Mouse (Mus musculus) NIH3T3 (cell line): Measurements from ENCODE around the gene Rasa2.
A peak's percentile ranks its signal among the peaks of the same experiment; 100 is the strongest.

Experiments
- DNase-seq: peaks from one replicate; pipeline ENCODE4 v3.0.0-alpha.2; 2012; ENCODE audit warnings: low read depth

Rasa2 gene

DNA sequence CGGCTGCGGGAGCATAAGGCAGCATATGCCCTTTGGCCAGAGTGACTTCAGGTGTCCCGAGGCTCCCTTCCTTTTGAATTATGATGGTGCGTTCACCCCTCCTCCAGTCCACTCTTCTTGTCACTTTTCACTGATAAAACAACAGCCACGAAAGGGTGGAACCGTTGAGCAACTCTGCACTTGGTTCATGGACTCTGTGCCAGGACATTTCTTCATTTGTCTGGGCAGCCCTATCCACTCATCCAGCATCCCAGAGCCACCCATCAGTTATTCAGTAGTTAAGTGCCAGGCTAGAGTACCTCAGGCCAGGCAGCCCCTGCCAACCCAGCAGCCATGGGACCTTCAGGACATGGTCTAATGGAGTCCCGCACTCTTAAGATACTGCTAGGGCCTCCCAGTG is 7.1 kb upstream of the Rasa2 start:
- peak; percentile 54 for DNase-seq

GRCm38 (mm10) chr9:96637157-96637548 is 5.7 kb upstream of the Rasa2 start:
- DNase-seq, result no peak

DNA sequence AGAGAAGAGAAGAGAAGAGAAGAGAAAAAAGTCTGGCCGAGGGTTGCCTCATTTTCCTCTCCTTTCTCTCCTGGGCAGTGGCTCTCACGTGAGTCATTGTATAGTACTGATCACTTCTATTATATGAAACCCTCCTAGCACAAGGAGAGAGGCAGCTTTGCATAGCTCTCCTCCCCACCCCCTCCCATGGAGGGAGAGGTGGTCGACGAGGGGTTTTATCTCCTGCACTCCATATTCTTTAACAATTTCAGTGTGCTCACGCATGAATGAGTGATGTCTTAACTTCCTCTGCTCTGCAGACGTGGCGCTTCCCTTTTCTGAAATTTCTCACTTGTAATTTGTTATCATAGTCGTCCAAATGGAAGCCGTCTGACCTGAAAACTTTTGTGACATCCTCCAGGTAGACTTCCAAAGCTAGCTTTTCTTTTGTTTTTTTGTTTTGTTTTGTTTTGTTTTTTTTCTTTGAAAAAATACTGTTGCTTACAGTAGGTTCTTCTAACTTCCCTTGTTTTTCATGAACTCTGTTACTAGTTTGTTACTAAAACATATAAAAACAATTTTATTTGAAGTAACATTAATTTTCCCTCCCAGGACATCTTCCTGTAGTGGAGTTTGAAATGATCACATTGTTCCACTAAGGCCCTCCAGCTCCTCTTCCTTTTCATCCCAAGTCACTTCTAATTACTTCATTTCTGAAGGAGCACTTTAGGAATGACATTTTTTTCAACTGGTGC is 5.2 kb upstream of the Rasa2 start:
- no peak for DNase-seq

- DNase-seq, result no peak
Observed at GRCm38 (mm10) chr9:96635899-96636298, 4.5 kb upstream of the Rasa2 start.

- DNase-seq, result no peak
Observed at GRCm38 (mm10) chr9:96635176-96635575, 3.8 kb upstream of the Rasa2 start.

GRCm38 (mm10) chr9:96633771-96634170 is 2.4 kb upstream of the Rasa2 start:
- no peak for DNase-seq

DNA sequence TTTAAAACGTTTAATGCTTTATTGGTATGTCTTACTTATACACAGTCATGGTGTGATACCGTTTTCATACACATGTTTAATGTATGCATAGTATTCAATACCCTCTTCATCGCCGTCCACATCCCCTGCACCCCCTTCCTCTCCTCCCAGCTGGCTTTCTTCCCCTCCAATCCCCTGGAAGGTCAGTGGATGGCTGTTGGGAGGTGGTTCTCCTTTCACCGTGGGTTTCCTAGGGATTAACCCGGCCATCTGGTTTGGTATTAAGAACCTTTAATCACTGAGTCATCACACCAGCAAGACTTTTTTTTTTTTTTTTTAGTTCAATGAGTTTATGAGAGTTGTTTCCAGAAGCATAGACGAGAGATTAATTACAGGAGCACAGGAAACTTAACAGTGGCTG is 1.3 kb upstream of the Rasa2 start:
- DNase-seq, result no peak

- DNase-seq, result no peak
Observed at GRCm38 (mm10) chr9:96632073-96632690, 765 bp upstream of the Rasa2 start.

DNA sequence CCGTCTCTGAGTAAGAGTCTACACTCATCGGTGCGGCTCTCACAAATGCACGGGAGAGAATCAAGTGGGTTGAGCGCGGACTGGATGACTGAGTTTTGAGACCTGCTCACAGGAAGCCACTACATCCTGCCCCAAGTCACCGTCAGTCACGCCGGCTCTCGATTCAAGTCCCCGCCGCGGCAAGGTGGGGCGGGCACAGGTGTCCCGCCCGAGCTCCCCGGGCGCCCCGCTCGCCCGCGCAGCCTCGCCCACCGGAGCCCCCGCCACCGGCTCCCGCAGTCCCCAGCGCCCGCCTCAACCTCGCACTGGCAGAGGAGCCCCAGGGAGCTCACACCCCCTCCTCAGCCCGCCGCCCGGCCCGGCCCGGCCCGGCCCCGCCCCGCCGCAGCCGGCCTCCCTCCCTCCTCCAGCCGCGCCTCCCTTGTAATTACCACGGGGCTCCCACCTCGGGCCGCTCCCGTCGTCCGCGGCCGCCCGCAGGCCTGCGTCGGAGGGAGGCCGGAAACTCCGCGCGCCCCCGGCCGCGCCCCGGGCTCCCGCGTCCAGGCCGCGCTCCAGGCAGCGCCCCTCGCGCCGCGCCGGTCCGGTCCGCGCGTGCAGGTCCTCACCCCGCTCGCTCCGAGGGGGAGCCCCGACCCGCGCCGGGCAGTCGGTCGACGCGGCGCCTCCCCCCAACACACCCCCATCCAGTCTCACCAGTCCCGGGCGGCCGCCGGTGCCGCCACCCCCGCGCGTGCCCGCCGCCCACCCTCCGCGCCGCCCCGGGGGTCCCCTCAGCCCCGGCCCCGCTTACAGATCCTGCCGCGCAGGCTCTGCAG is 637 bp downstream of the Rasa2 start:
- DNase-seq, result peak; percentile 71

DNA sequence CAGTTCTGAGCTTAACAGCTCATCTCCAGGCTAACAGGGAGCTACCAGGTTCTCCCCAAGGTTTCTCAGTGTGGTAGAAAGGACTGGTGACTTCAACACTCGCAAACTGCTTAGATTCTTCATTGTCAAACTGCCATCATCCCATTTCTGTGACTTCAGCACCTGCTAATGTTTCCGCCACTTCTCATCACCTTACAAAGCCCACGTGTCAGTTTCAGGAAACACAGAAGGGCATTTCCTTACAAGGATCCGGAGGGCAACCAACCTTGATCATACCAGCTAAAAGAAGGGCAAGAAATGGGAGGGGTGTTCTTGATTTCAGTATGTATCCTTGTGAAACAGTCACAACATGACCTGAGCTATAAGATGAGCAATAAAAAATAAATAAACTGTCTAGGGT is 2.3 kb downstream of the Rasa2 start:
- no peak for DNase-seq

DNA sequence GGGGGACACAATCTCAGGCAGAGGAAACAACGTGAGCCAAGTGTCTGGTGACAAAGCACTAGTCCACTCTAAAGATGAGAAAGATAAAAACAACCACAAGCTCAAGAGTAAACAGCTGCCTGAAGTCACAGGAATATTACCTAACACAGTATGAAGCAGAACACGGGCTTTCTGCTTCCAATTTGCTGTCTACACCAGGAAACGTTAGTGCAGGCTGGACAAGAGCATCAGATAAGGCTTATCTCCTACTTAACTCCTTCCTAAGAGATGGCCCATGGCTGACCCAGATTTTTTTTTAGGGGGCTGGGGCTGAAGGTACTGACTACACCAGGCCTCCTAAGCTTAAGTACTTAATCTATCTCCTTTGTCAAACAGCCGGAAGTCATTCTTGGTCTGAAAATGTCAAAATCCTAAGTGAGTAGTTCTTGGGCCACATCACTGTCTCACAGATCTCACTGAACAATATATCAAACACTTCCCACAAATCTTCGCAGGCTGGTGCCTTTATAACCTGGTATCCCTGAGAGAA is 3.8 kb downstream of the Rasa2 start:
- DNase-seq, result no peak

- DNase-seq, result no peak
Observed at GRCm38 (mm10) chr9:96627042-96627441, 4.4 kb downstream of the Rasa2 start.

GRCm38 (mm10) chr9:96618448-96619176 is 12.8 kb downstream of the Rasa2 start:
- no peak for DNase-seq

GRCm38 (mm10) chr9:96612297-96612696 is 19.1 kb downstream of the Rasa2 start:
- DNase-seq, result no peak

- no peak for DNase-seq
Observed at GRCm38 (mm10) chr9:96611693-96612293, 19.6 kb downstream of the Rasa2 start.

- DNase-seq, result no peak
Observed at GRCm38 (mm10) chr9:96610813-96611212, 20.6 kb downstream of the Rasa2 start.

- DNase-seq, result no peak
Observed at GRCm38 (mm10) chr9:96603416-96603815, 28.0 kb downstream of the Rasa2 start.

- peak; percentile 16 for DNase-seq
Observed at GRCm38 (mm10) chr9:96597899-96598298, 33.5 kb downstream of the Rasa2 start.

DNA sequence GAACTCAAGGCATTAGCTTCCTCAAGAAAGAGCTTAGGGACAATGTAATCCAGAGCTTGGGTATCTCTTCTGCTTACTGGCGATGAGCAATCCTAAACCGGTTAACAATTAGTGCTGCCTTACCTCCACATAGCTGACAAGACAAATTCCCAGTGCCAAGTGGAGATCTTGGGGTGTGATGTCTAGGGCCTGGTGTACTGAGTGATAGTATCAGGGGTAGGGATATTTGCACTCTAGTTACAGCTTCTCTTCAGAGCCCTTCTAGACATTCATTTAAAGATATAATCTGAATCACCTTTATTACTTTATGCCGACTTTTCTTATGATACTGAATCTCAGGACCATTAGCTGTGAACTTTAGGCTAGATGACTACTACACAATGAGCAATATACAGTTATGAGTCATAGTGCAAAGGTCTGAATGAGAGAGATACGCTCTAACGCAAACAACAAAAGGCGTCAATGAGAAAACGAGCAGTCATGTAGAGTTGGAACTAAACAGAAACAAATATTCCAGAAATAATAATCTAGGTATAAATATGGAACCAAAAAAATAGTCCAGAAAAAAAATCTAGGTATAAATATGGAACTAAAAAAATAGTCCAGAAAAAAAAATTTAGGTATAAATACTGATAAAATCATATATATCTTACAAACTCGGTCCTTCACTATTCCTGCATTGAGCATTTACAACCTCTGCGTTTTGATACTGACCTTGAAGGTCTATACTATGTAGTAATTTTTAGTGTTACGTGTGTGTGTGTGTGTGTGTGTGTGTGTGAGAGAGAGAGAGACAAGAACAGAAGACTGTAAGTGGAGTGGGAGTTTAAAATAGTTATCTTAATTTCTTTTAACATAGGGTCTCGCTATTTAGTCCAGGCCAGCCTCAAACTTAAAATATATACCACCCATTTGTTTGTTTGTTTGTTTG is 38.5 kb downstream of the Rasa2 start:
- no peak for DNase-seq

DNA sequence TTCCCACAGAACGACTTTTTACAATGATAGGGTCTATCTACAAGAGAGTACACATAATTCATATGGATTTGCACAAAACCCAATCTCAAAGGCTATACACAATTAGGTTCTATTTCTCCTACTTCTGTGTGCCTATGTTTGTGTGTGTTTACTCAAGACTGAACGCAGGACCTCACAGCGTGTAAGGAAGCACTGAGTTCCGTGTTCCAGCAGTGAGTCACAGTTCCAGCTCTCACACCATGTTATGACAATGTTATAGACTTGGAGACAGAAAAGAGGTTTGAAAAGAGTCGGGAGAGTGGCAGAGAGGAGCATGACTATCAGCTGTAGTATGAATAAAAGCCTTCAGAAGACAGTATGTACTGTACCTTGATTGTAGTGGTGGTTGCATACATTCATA is 42.1 kb downstream of the Rasa2 start:
- DNase-seq, result no peak

- DNase-seq, result no peak
Observed at GRCm38 (mm10) chr9:96583496-96583895, 47.9 kb downstream of the Rasa2 start.
